Mouse (Mus musculus): ENCODE data around the gene Ank2. TPM values are rescaled to one million over a fixed set of nuclear protein-coding genes. Genes with fewer than 3 reads are reported as not detected.

Ank2 gene
- total RNA-seq, 2 experiments from 2014 or later: 313 to 315 TPM

GRCm38 (mm10) chr3:126971531-126971930 lies 527.6 kb downstream of the Ank2 start:
- DNase-seq: no peak
- intact Hi-C loops (cut with DNase I): no loop called here

- intact Hi-C loops (cut with DNase I): no loop called here
- DNase-seq: no peak
Measured at GRCm38 (mm10) chr3:126968721-126969120, 530.4 kb downstream of the Ank2 start.

GRCm38 (mm10) chr3:126965767-126966166 lies 533.4 kb downstream of the Ank2 start:
- no peak for DNase-seq
- intact Hi-C loops (cut with DNase I): no loop called here

- DNase-seq: no peak
- intact Hi-C loops (cut with DNase I): no loop called here
Measured at GRCm38 (mm10) chr3:126962326-126962725, 536.8 kb downstream of the Ank2 start.

- DNase-seq: no peak
- intact Hi-C loops (cut with DNase I): no loop called here
Measured at GRCm38 (mm10) chr3:126952698-126953097, 546.5 kb downstream of the Ank2 start.

GRCm38 (mm10) chr3:126946591-126946990 lies 552.6 kb downstream of the Ank2 start:
- intact Hi-C loops (cut with DNase I): no loop called here
- DNase-seq: no peak

GRCm38 (mm10) chr3:126944838-126945237 lies 554.3 kb downstream of the Ank2 start:
- intact Hi-C loops (cut with DNase I): no loop called here
- peak in 1 of 2 experiments; percentile 24 for DNase-seq

- no peak for DNase-seq
- intact Hi-C loops (cut with DNase I): no loop called here
Measured at GRCm38 (mm10) chr3:126944081-126944480, 555.1 kb downstream of the Ank2 start.

- intact Hi-C loops (cut with DNase I): no loop called here
Measured at GRCm38 (mm10) chr3:126940452-126940851, 558.7 kb downstream of the Ank2 start.

GRCm38 (mm10) chr3:126931884-126932506 lies 567.2 kb downstream of the Ank2 start:
- DNase-seq: no peak
- intact Hi-C loops (cut with DNase I): no loop called here

More at GRCm38 (mm10) chr3:126940452-126940851, 558.7 kb downstream of the Ank2 start:
- DNase-seq: no peak

GRCm38 (mm10) chr3:126923575-126924382 lies 575.4 kb downstream of the Ank2 start:
- DNase-seq: no peak
- intact Hi-C loops (cut with DNase I): no loop called here

GRCm38 (mm10) chr3:126921941-126922340 lies 577.2 kb downstream of the Ank2 start:
- no peak for DNase-seq
- intact Hi-C loops (cut with DNase I): no loop called here

GRCm38 (mm10) chr3:126920296-126920695 lies 578.9 kb downstream of the Ank2 start:
- intact Hi-C loops (cut with DNase I): no loop called here
- no peak for DNase-seq

GRCm38 (mm10) chr3:126918805-126919473 lies 580.2 kb downstream of the Ank2 start:
- no peak for DNase-seq
- intact Hi-C loops (cut with DNase I): no loop called here

GRCm38 (mm10) chr3:126916381-126916780 lies 582.8 kb downstream of the Ank2 start:
- intact Hi-C loops (cut with DNase I): no loop called here
- no peak for DNase-seq

- intact Hi-C loops (cut with DNase I): loop anchor here (1.0 to 5.0 kb wide), 4 partner anchors 306 to 893 kb away; partner anchors contain the start of gene Camk2d
Measured at GRCm38 (mm10) chr3:126903543-126903942, 595.6 kb downstream of the Ank2 start.

GRCm38 (mm10) chr3:126886644-126887043 lies 612.5 kb downstream of the Ank2 start:
- intact Hi-C loops (cut with DNase I): no loop called here
- DNase-seq: no peak

More at GRCm38 (mm10) chr3:126903543-126903942, 595.6 kb downstream of the Ank2 start:
- peak; percentile 32 to 49 for DNase-seq

GRCm38 (mm10) chr3:126886090-126886489 lies 613.1 kb downstream of the Ank2 start:
- intact Hi-C loops (cut with DNase I): no loop called here
- DNase-seq: no peak

GRCm38 (mm10) chr3:126878233-126878632 lies 620.9 kb downstream of the Ank2 start:
- intact Hi-C loops (cut with DNase I): no loop called here
- DNase-seq: no peak

All from heart, postnatal 14 days (tissue).